Mouse (Mus musculus) neural tube, embryonic 12.5 days (tissue): ENCODE results near the gene Hoxa5. TPM values are rescaled to one million over a fixed set of nuclear protein-coding genes. Genes with fewer than 3 reads are reported as not detected.

ENCODE experiments used
- ATAC-seq: fragments of 200-750 bp; cut with Nextera tagmentation; 2 replicates; pipeline ENCODE4 v1.8.0; 2017; ENCODE audit warnings: low read depth, mild to moderate bottlenecking, moderate TSS enrichment, moderate library complexity; ENCODE audit not compliant: low FRiP score
- H3K27ac ChIP-seq: fragments of 300-500 bp; sonication (generic); 2 replicates; pipeline ENCODE4 v1.5.1; 2016
- H3K27me3 ChIP-seq: fragments of 300-500 bp; sonication (generic); replicated peaks from 2 replicates; pipeline ENCODE4 v1.6.1; 2016; ENCODE audit warnings: mild to moderate bottlenecking
- H3K36me3 ChIP-seq: fragments of 300-500 bp; sonication (generic); 2 replicates; pipeline ENCODE4 v1.6.1; 2016; ENCODE audit warnings: mild to moderate bottlenecking
- H3K4me1 ChIP-seq: fragments of 300-500 bp; sonication (generic); 2 replicates; pipeline ENCODE4 v1.6.1; 2016
- H3K4me2 ChIP-seq: fragments of 300-500 bp; sonication (generic); replicated peaks from 2 replicates; pipeline ENCODE4 v1.6.1; 2016; ENCODE audit warnings: mild to moderate bottlenecking
- H3K4me3 ChIP-seq: fragments of 300-500 bp; sonication (generic); 2 replicates; pipeline ENCODE4 v1.5.1; 2016
- H3K9ac ChIP-seq: fragments of 300-500 bp; sonication (generic); 2 replicates; pipeline ENCODE4 v1.6.1; 2016; ENCODE audit warnings: mild to moderate bottlenecking
- H3K9me3 ChIP-seq: fragments of 300-500 bp; sonication (generic); 2 replicates; pipeline ENCODE4 v1.6.1; 2016; ENCODE audit warnings: mild to moderate bottlenecking
- WGBS: fragments of 180-500 bp; shearing (Covaris S2); methylation state at CpG from one replicate; pipeline ENCODE4 v1.1.7; 2016; 5-methylcytosine and 5-hydroxymethylcytosine counted together
- polyA plus RNA-seq: library from polyadenylated mRNA; unstranded; fragments of >200 nt; fragmentation: Nextera tagmentation; extraction: Ambion mirVana; gene quantifications from 2 replicates; pipeline ENCODE4 v1.2.1, GENCODE M21; 2016

The Hoxa5 gene
- polyA plus RNA-seq, result 72.6 and 76.1 TPM in 2 replicates

- no peaks in the 10 kb centered on the region for H3K9me3 ChIP-seq
- WGBS, result under 1% methylated on average over 65 of the region's 65 CpGs
- peak within 1 kb of the TSS; percentile 100 for H3K9ac ChIP-seq
- peaks cover 78% of the 10 kb centered on the region for H3K4me1 ChIP-seq
- H3K27me3 ChIP-seq, result no peaks in the 10 kb centered on the region
- peak within 1 kb of the TSS; percentile 99 for H3K4me2 ChIP-seq
- H3K27ac ChIP-seq, result peak within 1 kb of the TSS; percentile 99
- peak within 1 kb of the TSS; percentile 92 for H3K4me3 ChIP-seq
- peak; percentile 55 for ATAC-seq
- peaks cover 48% of the 10 kb centered on the region for H3K36me3 ChIP-seq
Measured at GRCm38 (mm10) chr6:52204050-52204752, at the start of gene Hoxa5. Gene Hoxa5 (minus strand): TSS chr6:52204587.

- peak overlapping the region; percentile 50 for H3K4me2 ChIP-seq
- WGBS, result under 1% methylated on average over 59 of the region's 59 CpGs
Measured at GRCm38 (mm10) chr6:52253511-52254500, 49.4 kb upstream of the Hoxa5 start.

GRCm38 (mm10) chr6:52252775-52253376 is 48.5 kb upstream of the Hoxa5 start:
- Histone ChIP-seq H3K9me3 (no peaks in the 10 kb centered on the region), H3K4me1 (no peaks in the 10 kb centered on the region; the same call in 1 of the 2 replicates), H3K27ac (no peak overlapping the region), H3K36me3 (no peaks in the 10 kb centered on the region), H3K4me2 (peak overlapping the region; percentile 50), H3K27me3 (peaks cover 89% of the 10 kb centered on the region), H3K9ac (peak overlapping the region; percentile 30), H3K4me3 (peak overlapping the region; percentile 15)
- WGBS, result 1% methylated on average over 35 of the region's 35 CpGs
- 0 out of 2 replicates have a peak, but pooled peaks have one; percentile 44 for ATAC-seq

More at GRCm38 (mm10) chr6:52253511-52254500, 49.4 kb upstream of the Hoxa5 start:
- no peak for ATAC-seq
- no peaks in the 10 kb centered on the region for H3K4me1 ChIP-seq
- H3K9me3 ChIP-seq, result no peaks in the 10 kb centered on the region
- H3K27ac ChIP-seq, result no peak overlapping the region
- H3K4me3 ChIP-seq, result peak overlapping the region; percentile 15
- no peaks in the 10 kb centered on the region for H3K36me3 ChIP-seq
- 0 out of 2 replicates have a peak overlapping the region, but pooled peaks have one; percentile 30 for H3K9ac ChIP-seq
- H3K27me3 ChIP-seq, result peaks cover 88% of the 10 kb centered on the region

- Histone ChIP-seq H3K4me2 (peak overlapping the region; percentile 50), H3K4me3 (peak overlapping the region; percentile 15), H3K27ac (no peak overlapping the region), H3K36me3 (no peaks in the 10 kb centered on the region), H3K4me1 (no peaks in the 10 kb centered on the region; the same call in 1 of the 2 replicates), H3K27me3 (peaks cover 88% of the 10 kb centered on the region), H3K9me3 (no peaks in the 10 kb centered on the region), H3K9ac (no peak overlapping the region; the same call in 1 of the 2 replicates)
- ATAC-seq, result no peak
- 2% methylated on average over 24 of the region's 24 CpGs for WGBS
Measured at GRCm38 (mm10) chr6:52252016-52252774, 47.8 kb upstream of the Hoxa5 start.

GRCm38 (mm10) chr6:52251177-52251879 is 46.9 kb upstream of the Hoxa5 start:
- no peak for ATAC-seq
- peak overlapping the region; percentile 15; the same call in 1 of the 2 replicates for H3K4me3 ChIP-seq
- no peaks in the 10 kb centered on the region; the same call in 1 of the 2 replicates for H3K4me1 ChIP-seq
- peak overlapping the region; percentile 50 for H3K4me2 ChIP-seq
- H3K9me3 ChIP-seq, result no peaks in the 10 kb centered on the region
- peaks cover 91% of the 10 kb centered on the region for H3K27me3 ChIP-seq
- H3K9ac ChIP-seq, result no peak overlapping the region
- no peaks in the 10 kb centered on the region for H3K36me3 ChIP-seq
- H3K27ac ChIP-seq, result no peak overlapping the region
- 6% methylated on average over 7 of the region's 7 CpGs for WGBS

GRCm38 (mm10) chr6:52249826-52250225 is 45.4 kb upstream of the Hoxa5 start:
- H3K36me3 ChIP-seq, result no peaks in the 10 kb centered on the region
- H3K27me3 ChIP-seq, result peaks cover 90% of the 10 kb centered on the region
- no peaks in the 10 kb centered on the region; the same call in 1 of the 2 replicates for H3K4me1 ChIP-seq
- peak overlapping the region; percentile 43 for H3K9ac ChIP-seq
- H3K9me3 ChIP-seq, result no peaks in the 10 kb centered on the region
- H3K27ac ChIP-seq, result no peak overlapping the region
- ATAC-seq, result no peak
- H3K4me3 ChIP-seq, result no peak overlapping the region
- WGBS, result 6% methylated on average over 4 of the region's 4 CpGs
- H3K4me2 ChIP-seq, result peak overlapping the region; percentile 50

- Histone ChIP-seq H3K27me3 (peaks cover 92% of the 10 kb centered on the region), H3K36me3 (no peaks in the 10 kb centered on the region), H3K4me1 (no peaks in the 10 kb centered on the region; the same call in 1 of the 2 replicates), H3K4me2 (peak overlapping the region; percentile 50), H3K4me3 (peak overlapping the region; percentile 18), H3K9me3 (no peaks in the 10 kb centered on the region), H3K27ac (no peak overlapping the region), H3K9ac (peak overlapping the region; percentile 43)
- under 1% methylated on average over 16 of the region's 16 CpGs for WGBS
- no peak for ATAC-seq
Measured at GRCm38 (mm10) chr6:52249415-52249738, 45.0 kb upstream of the Hoxa5 start.

- Histone ChIP-seq H3K27ac (0 out of 2 replicates have a peak overlapping the region, but pooled peaks have one; percentile 50), H3K36me3 (no peaks in the 10 kb centered on the region), H3K9ac (peak overlapping the region; percentile 43), H3K4me3 (peak overlapping the region; percentile 18), H3K9me3 (no peaks in the 10 kb centered on the region), H3K27me3 (peaks cover 92% of the 10 kb centered on the region), H3K4me2 (peak overlapping the region; percentile 50), H3K4me1 (no peaks in the 10 kb centered on the region; the same call in 1 of the 2 replicates)
- WGBS, result 2% methylated on average over 27 of the region's 27 CpGs
- no peak for ATAC-seq
Measured at GRCm38 (mm10) chr6:52248638-52249414, 44.4 kb upstream of the Hoxa5 start.

GRCm38 (mm10) chr6:52247766-52248637 is 43.6 kb upstream of the Hoxa5 start:
- Histone ChIP-seq H3K9me3 (no peaks in the 10 kb centered on the region), H3K9ac (peak overlapping the region; percentile 41), H3K4me3 (peak overlapping the region; percentile 18), H3K27ac (peak overlapping the region; percentile 50; the same call in 1 of the 2 replicates), H3K27me3 (peaks cover 92% of the 10 kb centered on the region), H3K4me2 (peak overlapping the region; percentile 50), H3K36me3 (no peaks in the 10 kb centered on the region), H3K4me1 (no peaks in the 10 kb centered on the region; the same call in 1 of the 2 replicates)
- 0 out of 2 replicates have a peak, but pooled peaks have one; percentile 3 for ATAC-seq
- under 1% methylated on average over 23 of the region's 23 CpGs for WGBS
